Mouse (Mus musculus) embryonic facial prominence, embryonic 13.5 days (tissue): Measurements from ENCODE around the gene Ppp1r9a. TPM values are rescaled to one million over a fixed set of nuclear protein-coding genes. Genes with fewer than 3 reads are reported as not detected.

Experiments
- ATAC-seq: fragments of 200-750 bp; cut with Nextera tagmentation; 2 replicates; pipeline ENCODE4 v1.8.0; 2017; ENCODE audit warnings: low read depth; ENCODE audit not compliant: insufficient number of reproducible peaks, insufficient read depth, low FRiP score, low TSS enrichment
- H3K27ac ChIP-seq: fragments of 300-500 bp; sonication (generic); 2 replicates; pipeline ENCODE4 v1.5.1; 2015; ENCODE audit warnings: moderate library complexity, mild to moderate bottlenecking, inconsistent platforms
- H3K27me3 ChIP-seq: fragments of 300-500 bp; sonication (generic); 2 replicates; pipeline ENCODE4 v1.6.1; 2015; ENCODE audit warnings: mild to moderate bottlenecking, inconsistent platforms
- H3K36me3 ChIP-seq: fragments of 300-500 bp; sonication (generic); 2 replicates; pipeline ENCODE4 v1.6.1; 2015; ENCODE audit warnings: mild to moderate bottlenecking, inconsistent platforms
- H3K4me1 ChIP-seq: fragments of 300-500 bp; sonication (generic); 2 replicates; pipeline ENCODE4 v1.6.1; 2015; ENCODE audit warnings: inconsistent platforms
- H3K4me2 ChIP-seq: fragments of 300-500 bp; sonication (generic); 2 replicates; pipeline ENCODE4 v1.6.1; 2015; ENCODE audit warnings: moderate library complexity, mild to moderate bottlenecking, inconsistent platforms
- H3K4me3 ChIP-seq: fragments of 300-500 bp; sonication (generic); 2 replicates; pipeline ENCODE4 v1.5.1; 2015; ENCODE audit warnings: mild to moderate bottlenecking, inconsistent platforms
- H3K9ac ChIP-seq: fragments of 300-500 bp; sonication (generic); 2 replicates; pipeline ENCODE4 v1.6.1; 2015; ENCODE audit warnings: mild to moderate bottlenecking, inconsistent platforms
- H3K9me3 ChIP-seq: fragments of 300-500 bp; sonication (generic); 2 replicates; pipeline ENCODE4 v1.6.1; 2016; ENCODE audit warnings: inconsistent platforms
- WGBS: fragments of 180-500 bp; shearing (Covaris S2); methylation state at CpG from one replicate; pipeline ENCODE4 v1.1.7; 2015; ENCODE audit warnings: mixed read lengths; 5-methylcytosine and 5-hydroxymethylcytosine counted together
- polyA plus RNA-seq: library from polyadenylated mRNA; unstranded; fragments of >200 nt; fragmentation: Nextera tagmentation; extraction: Ambion mirVana; gene quantifications from 2 replicates; pipeline ENCODE4 v1.2.1, GENCODE M21; 2015

Ppp1r9a gene
- polyA plus RNA-seq, 1 experiment from 2014 or later: 19.7 TPM

- Histone ChIP-seq H3K36me3 (peaks cover 20% of the 10 kb centered on the region; the same call in 1 of the 2 replicates), H3K9me3 (no peaks in the 10 kb centered on the region), H3K4me1 (peaks cover 11% of the 10 kb centered on the region), H3K27ac (no peak overlapping the region), H3K4me2 (no peak overlapping the region), H3K9ac (no peak overlapping the region), H3K4me3 (no peak overlapping the region), H3K27me3 (no peaks in the 10 kb centered on the region)
- no peak for ATAC-seq
- WGBS: 64% methylated on average over 5 of the region's 5 CpGs
These were observed 211.0 kb downstream of the Ppp1r9a start for GRCm38 (mm10) chr6:5113734-5114133.

- H3K27ac ChIP-seq: no peak overlapping the region
- WGBS: 86% methylated on average over 7 of the region's 7 CpGs
- no peak overlapping the region for H3K4me2 ChIP-seq
- no peaks in the 10 kb centered on the region for H3K27me3 ChIP-seq
- H3K4me1 ChIP-seq: peaks cover 2% of the 10 kb centered on the region; the same call in 1 of the 2 replicates
- no peak overlapping the region for H3K4me3 ChIP-seq
- H3K9me3 ChIP-seq: no peaks in the 10 kb centered on the region
- H3K9ac ChIP-seq: no peak overlapping the region
- ATAC-seq: no peak
- peaks cover 20% of the 10 kb centered on the region; the same call in 1 of the 2 replicates for H3K36me3 ChIP-seq
These were observed 212.1 kb downstream of the Ppp1r9a start for GRCm38 (mm10) chr6:5114857-5115256.

GRCm38 (mm10) chr6:5119181-5119910, 216.6 kb downstream of the Ppp1r9a start:
- Histone ChIP-seq H3K36me3 (peaks cover 20% of the 10 kb centered on the region; the same call in 1 of the 2 replicates), H3K27ac (no peak overlapping the region), H3K27me3 (no peaks in the 10 kb centered on the region), H3K4me2 (no peak overlapping the region), H3K4me3 (no peak overlapping the region), H3K4me1 (no peaks in the 10 kb centered on the region), H3K9me3 (no peaks in the 10 kb centered on the region), H3K9ac (no peak overlapping the region)
- WGBS: 84% methylated on average over 15 of the region's 15 CpGs
- ATAC-seq: no peak

- Histone ChIP-seq H3K4me2 (no peak overlapping the region), H3K9me3 (no peaks in the 10 kb centered on the region), H3K4me3 (no peak overlapping the region), H3K36me3 (peaks cover 17% of the 10 kb centered on the region; the same call in 1 of the 2 replicates), H3K9ac (no peak overlapping the region), H3K27ac (no peak overlapping the region), H3K27me3 (no peaks in the 10 kb centered on the region), H3K4me1 (no peaks in the 10 kb centered on the region)
- no peak for ATAC-seq
- 65% methylated on average over 3 of the region's 3 CpGs for WGBS
These were observed 217.5 kb downstream of the Ppp1r9a start for GRCm38 (mm10) chr6:5120229-5120628.

- no peak for ATAC-seq
- 82% methylated on average over 14 of the region's 14 CpGs for WGBS
- Histone ChIP-seq H3K4me1 (no peaks in the 10 kb centered on the region), H3K27ac (no peak overlapping the region), H3K36me3 (no peaks in the 10 kb centered on the region), H3K9me3 (no peaks in the 10 kb centered on the region), H3K9ac (no peak overlapping the region), H3K27me3 (no peaks in the 10 kb centered on the region), H3K4me3 (no peak overlapping the region), H3K4me2 (no peak overlapping the region)
These were observed 226.8 kb downstream of the Ppp1r9a start for GRCm38 (mm10) chr6:5129364-5130093.

GRCm38 (mm10) chr6:5134986-5135385, 232.3 kb downstream of the Ppp1r9a start:
- Histone ChIP-seq H3K27me3 (no peaks in the 10 kb centered on the region), H3K4me1 (no peaks in the 10 kb centered on the region), H3K4me2 (no peak overlapping the region), H3K9me3 (no peaks in the 10 kb centered on the region), H3K4me3 (no peak overlapping the region), H3K27ac (no peak overlapping the region), H3K36me3 (no peaks in the 10 kb centered on the region), H3K9ac (no peak overlapping the region)
- 78% methylated on average over 6 of the region's 6 CpGs for WGBS
- no peak for ATAC-seq

GRCm38 (mm10) chr6:5136046-5136445, 233.3 kb downstream of the Ppp1r9a start:
- WGBS: 72% methylated on average over 6 of the region's 6 CpGs
- Histone ChIP-seq H3K36me3 (no peaks in the 10 kb centered on the region), H3K27ac (no peak overlapping the region), H3K4me3 (no peak overlapping the region), H3K9ac (no peak overlapping the region), H3K4me2 (no peak overlapping the region), H3K9me3 (no peaks in the 10 kb centered on the region), H3K4me1 (no peaks in the 10 kb centered on the region), H3K27me3 (no peaks in the 10 kb centered on the region)
- ATAC-seq: no peak

- Histone ChIP-seq H3K27me3 (no peaks in the 10 kb centered on the region), H3K9ac (no peak overlapping the region), H3K4me1 (no peaks in the 10 kb centered on the region), H3K36me3 (no peaks in the 10 kb centered on the region), H3K4me3 (no peak overlapping the region), H3K9me3 (no peaks in the 10 kb centered on the region), H3K27ac (no peak overlapping the region), H3K4me2 (no peak overlapping the region)
- 75% methylated on average over 12 of the region's 12 CpGs for WGBS
- no peak for ATAC-seq
These were observed 236.3 kb downstream of the Ppp1r9a start for GRCm38 (mm10) chr6:5138875-5139631.

GRCm38 (mm10) chr6:5139666-5140065, 236.9 kb downstream of the Ppp1r9a start:
- H3K9ac ChIP-seq: no peak overlapping the region
- H3K27me3 ChIP-seq: no peaks in the 10 kb centered on the region
- no peak overlapping the region for H3K4me2 ChIP-seq
- no peaks in the 10 kb centered on the region for H3K9me3 ChIP-seq
- no peak overlapping the region for H3K27ac ChIP-seq
- no peaks in the 10 kb centered on the region for H3K36me3 ChIP-seq
- WGBS: 78% methylated on average over 9 of the region's 9 CpGs
- H3K4me1 ChIP-seq: no peaks in the 10 kb centered on the region
- ATAC-seq: no peak
- H3K4me3 ChIP-seq: no peak overlapping the region

GRCm38 (mm10) chr6:5147488-5148142, 244.9 kb downstream of the Ppp1r9a start:
- no peak overlapping the region for H3K4me3 ChIP-seq
- no peaks in the 10 kb centered on the region for H3K9me3 ChIP-seq
- WGBS: 71% methylated on average over 13 of the region's 13 CpGs
- no peak overlapping the region for H3K4me2 ChIP-seq
- H3K27me3 ChIP-seq: no peaks in the 10 kb centered on the region
- H3K9ac ChIP-seq: no peak overlapping the region
- H3K36me3 ChIP-seq: no peaks in the 10 kb centered on the region
- peaks cover 8% of the 10 kb centered on the region for H3K4me1 ChIP-seq
- no peak overlapping the region for H3K27ac ChIP-seq
- ATAC-seq: no peak

- H3K27ac ChIP-seq: no peak overlapping the region
- no peak for ATAC-seq
- no peak overlapping the region for H3K4me2 ChIP-seq
- H3K27me3 ChIP-seq: no peaks in the 10 kb centered on the region
- H3K9me3 ChIP-seq: no peaks in the 10 kb centered on the region
- H3K9ac ChIP-seq: no peak overlapping the region
- H3K4me3 ChIP-seq: no peak overlapping the region
- 87% methylated on average over 2 of the region's 2 CpGs for WGBS
- H3K36me3 ChIP-seq: no peaks in the 10 kb centered on the region
- peaks cover 8% of the 10 kb centered on the region for H3K4me1 ChIP-seq
These were observed 247.2 kb downstream of the Ppp1r9a start for GRCm38 (mm10) chr6:5149941-5150340.
